Mouse (Mus musculus) small intestine, adult 2 months (tissue): ENCODE results near the gene Prkag2. TPM values are rescaled to one million over a fixed set of nuclear protein-coding genes. Genes with fewer than 3 reads are reported as not detected.
A peak's percentile ranks its signal among the peaks of the same experiment; 100 is the strongest.

Experiments
- H3K27ac ChIP-seq: fragments of 200-500 bp; 2 replicates; pipeline ENCODE4 v1.5.1; 2012; ENCODE audit warnings: low read depth, low read length, control low read depth, inconsistent platforms; ENCODE audit not compliant: insufficient read depth
- H3K27me3 ChIP-seq: fragments of 200-500 bp; 2 replicates; pipeline ENCODE4 v1.6.1; 2012; ENCODE audit warnings: mild to moderate bottlenecking, moderate library complexity, low read length, inconsistent platforms; ENCODE audit not compliant: control insufficient read depth, insufficient read depth
- H3K36me3 ChIP-seq: fragments of 200-500 bp; 2 replicates; pipeline ENCODE4 v1.6.1; 2012; ENCODE audit warnings: mild to moderate bottlenecking, low read length, control low read depth, inconsistent platforms; ENCODE audit not compliant: control insufficient read depth, insufficient read depth
- H3K4me1 ChIP-seq: fragments of 200-500 bp; 2 replicates; pipeline ENCODE4 v1.6.1; 2012; ENCODE audit warnings: low read length, inconsistent platforms, mixed read lengths; ENCODE audit not compliant: control insufficient read depth, insufficient read depth, insufficient read length
- H3K4me3 ChIP-seq: fragments of 200-500 bp; 2 replicates; pipeline ENCODE4 v1.5.1; 2012; ENCODE audit warnings: low read depth, mild to moderate bottlenecking, control low read depth, inconsistent platforms, low read length, moderate library complexity
- CTCF ChIP-seq: fragments of 200-500 bp; IDR thresholded peaks from 2 replicates; pipeline ENCODE4 v1.5.1; 2012; ENCODE audit warnings: low read depth, mild to moderate bottlenecking, control low read depth, inconsistent platforms, low read length, moderate library complexity, mixed read lengths; ENCODE audit not compliant: insufficient replicate concordance, insufficient read length; ENCODE audit errors: extremely low read depth
- POLR2A ChIP-seq: fragments of 200-500 bp; IDR thresholded peaks from 2 replicates; pipeline ENCODE4 v1.6.1; 2012; ENCODE audit warnings: low read depth, mild to moderate bottlenecking, control low read depth, inconsistent platforms, low read length, moderate library complexity
- WGBS: fragments of 180-500 bp; shearing (Covaris S2); methylation state at CpG from one replicate; pipeline ENCODE4 v1.1.7; 2018; 5-methylcytosine and 5-hydroxymethylcytosine counted together
- polyA plus RNA-seq: library from polyadenylated mRNA; depleted of rRNA; stranded (reverse); fragments of >200 nt; gene quantifications from 2 replicates; pipeline ENCODE4 v1.2.3, GENCODE M21; 2012

Prkag2 gene
- polyA plus RNA-seq, 1 experiment = 13.8 TPM

GRCm38 (mm10) chr5:24986956-24987355 is 113.5 kb downstream of the Prkag2 start:
- no peak overlapping the region for H3K27ac ChIP-seq
- 80% methylated on average over 2 of the region's 2 CpGs for WGBS
- no peaks in the 10 kb centered on the region for H3K27me3 ChIP-seq
- peaks cover 6% of the 10 kb centered on the region for H3K4me1 ChIP-seq
- H3K4me3 ChIP-seq = no peak overlapping the region
- TF ChIP-seq CTCF = no peak
- TF ChIP-seq POLR2A = no peak
- no peaks in the 10 kb centered on the region for H3K36me3 ChIP-seq

GRCm38 (mm10) chr5:24986204-24986940 is 114.1 kb downstream of the Prkag2 start:
- Histone ChIP-seq H3K36me3 (no peaks in the 10 kb centered on the region), H3K27me3 (no peaks in the 10 kb centered on the region), H3K4me1 (peaks cover 11% of the 10 kb centered on the region), H3K27ac (no peak overlapping the region), H3K4me3 (no peak overlapping the region)
- TF ChIP-seq CTCF (no peak), POLR2A (no peak)
- WGBS = 86% methylated on average over 9 of the region's 9 CpGs

- Histone ChIP-seq H3K4me3 (no peak overlapping the region), H3K27ac (no peak overlapping the region), H3K27me3 (no peaks in the 10 kb centered on the region), H3K36me3 (no peaks in the 10 kb centered on the region), H3K4me1 (peaks cover 16% of the 10 kb centered on the region)
- 84% methylated on average over 11 of the region's 11 CpGs for WGBS
- TF ChIP-seq POLR2A (no peak), CTCF (no peak)
Observed at GRCm38 (mm10) chr5:24985434-24986176, 114.8 kb downstream of the Prkag2 start.

- WGBS = 79% methylated on average over 1 of the region's 1 CpGs
- H3K4me1 ChIP-seq = peaks cover 24% of the 10 kb centered on the region
- no peaks in the 10 kb centered on the region for H3K36me3 ChIP-seq
- TF ChIP-seq POLR2A (no peak), CTCF (no peak)
- H3K27ac ChIP-seq = no peak overlapping the region
- no peak overlapping the region for H3K4me3 ChIP-seq
- no peaks in the 10 kb centered on the region for H3K27me3 ChIP-seq
Observed at GRCm38 (mm10) chr5:24984157-24984556, 116.3 kb downstream of the Prkag2 start.

GRCm38 (mm10) chr5:24983539-24983938 is 116.9 kb downstream of the Prkag2 start:
- Histone ChIP-seq H3K4me3 (no peak overlapping the region), H3K27ac (no peak overlapping the region), H3K27me3 (no peaks in the 10 kb centered on the region), H3K36me3 (no peaks in the 10 kb centered on the region), H3K4me1 (peaks cover 30% of the 10 kb centered on the region)
- TF ChIP-seq CTCF (peak; percentile 40; the same call in 1 of the 2 replicates), POLR2A (no peak)
- 20% methylated on average over 3 of the region's 3 CpGs for WGBS

- TF ChIP-seq POLR2A = no peak
- no peak for TF ChIP-seq CTCF
- Histone ChIP-seq H3K4me1 (peaks cover 43% of the 10 kb centered on the region), H3K27ac (no peak overlapping the region), H3K4me3 (no peak overlapping the region), H3K36me3 (no peaks in the 10 kb centered on the region), H3K27me3 (no peaks in the 10 kb centered on the region)
- 43% methylated on average over 3 of the region's 3 CpGs for WGBS
Observed at GRCm38 (mm10) chr5:24982258-24982657, 118.2 kb downstream of the Prkag2 start.

GRCm38 (mm10) chr5:24981765-24982164 is 118.7 kb downstream of the Prkag2 start:
- Histone ChIP-seq H3K4me1 (peaks cover 47% of the 10 kb centered on the region), H3K4me3 (no peak overlapping the region), H3K27me3 (no peaks in the 10 kb centered on the region), H3K36me3 (no peaks in the 10 kb centered on the region), H3K27ac (no peak overlapping the region)
- whole genome bisulfite sequencing = 76% methylated on average over 6 of the region's 6 CpGs
- TF ChIP-seq CTCF = no peak
- no peak for TF ChIP-seq POLR2A
